Mouse (Mus musculus): ENCODE results near the gene Tbc1d5. TPM values are rescaled to one million over a fixed set of nuclear protein-coding genes. Genes with fewer than 3 reads are reported as not detected.

Gene Tbc1d5
- polyA plus RNA-seq, 1 experiment from 2014 or later, result 13.9 TPM

GRCm38 (mm10) chr17:51016384-51016783 lies 162.8 kb downstream of the Tbc1d5 start:
- ATAC-seq (replicated peaks; ENCODE audit: low FRiP score) (no peak), DNase-seq (ENCODE audit: low spot score) (no peak)
- no peaks in the 10 kb centered on the region for H3K4me1 ChIP-seq (replicated peaks; ENCODE audit: control insufficient read depth, insufficient read depth, low read length)
- no peaks in the 10 kb centered on the region for H3K27me3 ChIP-seq (ENCODE audit: control insufficient read depth, insufficient read depth, low read length)
- H3K9ac ChIP-seq (ENCODE audit: low read length), result no peak overlapping the region
- WGBS, result 56% methylated on average over 2 of the region's 2 CpGs
- H3K4me3 ChIP-seq (ENCODE audit: low read depth, low read length), result no peak overlapping the region
- no peaks in the 10 kb centered on the region for H3K9me3 ChIP-seq (ENCODE audit: control insufficient read depth, low read length)
- no peak overlapping the region for H3K4me2 ChIP-seq (ENCODE audit: low read depth, low read length, severe bottlenecking)
- no peak overlapping the region for H3K27ac ChIP-seq (ENCODE audit: low read depth, low read length)
- no peaks in the 10 kb centered on the region for H3K36me3 ChIP-seq (ENCODE audit: control insufficient read depth, insufficient read depth, low read length)

DNA sequence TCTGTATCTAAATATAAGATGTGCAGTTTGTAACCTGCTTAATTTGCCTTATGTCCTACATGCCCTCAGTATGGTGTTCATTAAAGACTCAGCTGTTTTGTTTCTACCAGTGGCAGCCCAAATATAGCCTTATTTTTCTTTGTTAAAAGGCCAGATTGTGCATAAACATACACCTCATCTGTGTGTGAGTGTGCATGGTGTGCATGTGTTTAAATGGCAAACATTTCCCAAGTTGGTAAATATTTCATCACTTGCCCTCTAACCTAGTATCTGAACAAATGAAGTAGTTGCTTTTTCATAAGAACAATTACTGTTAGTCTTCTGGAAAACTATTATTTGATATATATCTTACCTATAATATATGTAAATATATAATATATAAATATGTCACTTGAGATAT lies 165.2 kb downstream of the Tbc1d5 start:
- Histone ChIP-seq H3K4me1 (replicated peaks; ENCODE audit: control insufficient read depth, insufficient read depth, low read length) (no peaks in the 10 kb centered on the region), H3K36me3 (ENCODE audit: control insufficient read depth, insufficient read depth, low read length) (no peaks in the 10 kb centered on the region), H3K4me2 (ENCODE audit: low read depth, low read length, severe bottlenecking) (no peak overlapping the region), H3K27me3 (ENCODE audit: control insufficient read depth, insufficient read depth, low read length) (no peaks in the 10 kb centered on the region), H3K4me3 (ENCODE audit: low read depth, low read length) (no peak overlapping the region), H3K27ac (ENCODE audit: low read depth, low read length) (no peak overlapping the region), H3K9ac (ENCODE audit: low read length) (no peak overlapping the region), H3K9me3 (ENCODE audit: control insufficient read depth, low read length) (no peaks in the 10 kb centered on the region)
- no peak for DNase-seq (ENCODE audit: low spot score)
- no peak for ATAC-seq (replicated peaks; ENCODE audit: low FRiP score)

GRCm38 (mm10) chr17:51003179-51003578 lies 176.0 kb downstream of the Tbc1d5 start:
- no peak overlapping the region for H3K4me3 ChIP-seq (ENCODE audit: low read depth, low read length)
- no peaks in the 10 kb centered on the region for H3K9me3 ChIP-seq (ENCODE audit: control insufficient read depth, low read length)
- H3K4me2 ChIP-seq (ENCODE audit: low read depth, low read length, severe bottlenecking), result no peak overlapping the region
- no peaks in the 10 kb centered on the region for H3K27me3 ChIP-seq (ENCODE audit: control insufficient read depth, insufficient read depth, low read length)
- DNase-seq (ENCODE audit: low spot score), result no peak
- no peak overlapping the region for H3K9ac ChIP-seq (ENCODE audit: low read length)
- no peak for ATAC-seq (replicated peaks; ENCODE audit: low FRiP score)
- H3K27ac ChIP-seq (ENCODE audit: low read depth, low read length), result no peak overlapping the region
- H3K4me1 ChIP-seq (replicated peaks; ENCODE audit: control insufficient read depth, insufficient read depth, low read length), result no peaks in the 10 kb centered on the region
- H3K36me3 ChIP-seq (ENCODE audit: control insufficient read depth, insufficient read depth, low read length), result no peaks in the 10 kb centered on the region

DNA sequence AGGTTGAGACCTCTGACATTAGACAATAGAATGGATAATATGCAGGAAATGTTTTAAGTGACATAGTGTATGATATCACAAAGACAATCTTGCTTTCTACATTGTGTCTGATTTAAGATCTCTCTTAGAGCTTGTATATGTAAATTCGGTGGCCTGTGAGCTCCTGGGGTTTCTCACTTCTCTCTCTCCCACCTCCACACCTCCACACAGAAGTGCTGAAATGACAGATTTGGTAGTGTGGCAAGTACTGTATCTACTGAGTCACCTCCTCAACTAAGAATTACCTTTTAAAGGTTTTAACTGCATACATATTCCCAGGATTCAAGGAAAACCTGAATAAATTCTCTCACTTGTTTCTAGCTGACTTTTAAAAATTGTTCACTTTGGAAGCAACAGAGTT lies 180.9 kb downstream of the Tbc1d5 start:
- Histone ChIP-seq H3K27me3 (ENCODE audit: control insufficient read depth, insufficient read depth, low read length) (no peaks in the 10 kb centered on the region), H3K27ac (ENCODE audit: low read depth, low read length) (no peak overlapping the region), H3K4me1 (replicated peaks; ENCODE audit: control insufficient read depth, insufficient read depth, low read length) (no peaks in the 10 kb centered on the region), H3K4me2 (ENCODE audit: low read depth, low read length, severe bottlenecking) (no peak overlapping the region), H3K4me3 (ENCODE audit: low read depth, low read length) (no peak overlapping the region), H3K9ac (ENCODE audit: low read length) (no peak overlapping the region), H3K36me3 (ENCODE audit: control insufficient read depth, insufficient read depth, low read length) (no peaks in the 10 kb centered on the region), H3K9me3 (ENCODE audit: control insufficient read depth, low read length) (no peaks in the 10 kb centered on the region)
- no peak for DNase-seq (ENCODE audit: low spot score)
- 72% methylated on average over 1 of the region's 1 CpGs for WGBS
- ATAC-seq (replicated peaks; ENCODE audit: low FRiP score), result no peak

DNA sequence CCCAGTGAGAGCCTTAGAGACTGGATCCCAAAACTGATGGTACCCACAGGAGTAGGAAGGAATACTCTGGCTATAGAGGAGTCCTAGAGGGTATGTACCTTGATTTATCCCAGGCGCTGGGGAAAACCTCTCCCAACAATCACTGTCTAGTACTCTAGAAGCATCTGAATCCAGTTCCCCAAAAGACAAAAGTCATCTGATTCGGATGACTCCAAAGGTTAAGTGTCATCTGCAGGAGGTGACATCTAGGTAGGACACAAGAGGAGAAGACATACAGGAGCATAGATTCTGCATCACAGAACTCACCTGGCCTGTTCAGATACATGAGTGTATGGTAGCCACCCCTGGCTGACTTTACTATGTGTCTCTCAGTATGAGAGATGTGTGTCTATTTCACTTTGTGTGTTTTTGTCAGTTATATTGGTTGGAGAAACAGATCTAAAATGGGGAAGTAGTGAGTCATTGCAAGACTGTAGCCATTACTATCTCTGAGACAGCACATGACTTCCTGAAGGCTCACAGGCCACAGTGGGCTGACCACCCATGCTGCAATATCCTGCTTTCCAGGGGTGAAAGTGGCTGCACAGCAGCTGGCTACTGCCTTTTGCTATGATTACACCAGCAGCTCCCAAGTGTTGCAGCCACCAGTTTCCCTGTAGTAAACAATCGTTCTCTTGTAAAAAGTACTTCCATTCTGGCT lies 185.7 kb downstream of the Tbc1d5 start:
- no peaks in the 10 kb centered on the region for H3K4me1 ChIP-seq (replicated peaks; ENCODE audit: control insufficient read depth, insufficient read depth, low read length)
- ATAC-seq (replicated peaks; ENCODE audit: low FRiP score) (no peak), DNase-seq (ENCODE audit: low spot score) (no peak)
- no peaks in the 10 kb centered on the region for H3K9me3 ChIP-seq (ENCODE audit: control insufficient read depth, low read length)
- 89% methylated on average over 3 of the region's 3 CpGs for WGBS
- H3K9ac ChIP-seq (ENCODE audit: low read length), result no peak overlapping the region
- no peak overlapping the region for H3K4me2 ChIP-seq (ENCODE audit: low read depth, low read length, severe bottlenecking)
- H3K27me3 ChIP-seq (ENCODE audit: control insufficient read depth, insufficient read depth, low read length), result no peaks in the 10 kb centered on the region
- no peak overlapping the region for H3K4me3 ChIP-seq (ENCODE audit: low read depth, low read length)
- H3K36me3 ChIP-seq (ENCODE audit: control insufficient read depth, insufficient read depth, low read length), result no peaks in the 10 kb centered on the region
- H3K27ac ChIP-seq (ENCODE audit: low read depth, low read length), result no peak overlapping the region

DNA sequence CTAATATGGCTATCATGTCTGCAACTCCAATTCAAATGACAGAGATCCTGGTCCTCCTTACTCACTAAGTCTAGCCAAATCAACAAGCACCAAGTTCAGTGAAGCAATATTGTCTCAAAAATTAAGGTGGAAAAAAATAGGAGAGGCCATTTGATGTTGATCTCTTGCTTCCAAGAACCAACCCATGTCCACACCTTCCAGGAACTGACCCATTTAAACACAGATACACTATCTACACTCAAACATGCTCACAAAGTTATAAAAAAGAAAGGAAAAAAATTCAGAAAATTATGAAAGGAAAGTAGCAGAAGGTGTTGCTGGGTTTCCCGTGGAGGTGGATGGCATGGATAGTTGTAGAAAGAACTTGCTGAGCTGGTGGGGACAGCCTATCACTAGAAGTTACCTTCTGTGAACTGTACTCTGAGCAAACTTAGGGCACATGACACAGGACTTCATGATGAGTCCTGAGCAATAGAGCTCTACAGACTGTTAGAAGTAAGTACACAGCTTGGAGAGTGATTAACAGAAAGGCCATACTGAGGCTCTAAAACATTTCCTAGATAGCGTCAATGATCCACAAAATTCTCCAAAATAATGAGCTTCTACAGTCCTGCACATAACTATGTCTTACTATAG lies 188.3 kb downstream of the Tbc1d5 start:
- Histone ChIP-seq H3K36me3 (ENCODE audit: control insufficient read depth, insufficient read depth, low read length) (no peaks in the 10 kb centered on the region), H3K9ac (ENCODE audit: low read length) (no peak overlapping the region), H3K4me3 (ENCODE audit: low read depth, low read length) (no peak overlapping the region), H3K27ac (ENCODE audit: low read depth, low read length) (no peak overlapping the region), H3K4me1 (replicated peaks; ENCODE audit: control insufficient read depth, insufficient read depth, low read length) (no peaks in the 10 kb centered on the region), H3K9me3 (ENCODE audit: control insufficient read depth, low read length) (no peaks in the 10 kb centered on the region), H3K4me2 (ENCODE audit: low read depth, low read length, severe bottlenecking) (no peak overlapping the region), H3K27me3 (ENCODE audit: control insufficient read depth, insufficient read depth, low read length) (no peaks in the 10 kb centered on the region)
- 95% methylated on average over 2 of the region's 2 CpGs for WGBS
- DNase-seq (ENCODE audit: low spot score), result no peak
- ATAC-seq (replicated peaks; ENCODE audit: low FRiP score), result no peak

DNA sequence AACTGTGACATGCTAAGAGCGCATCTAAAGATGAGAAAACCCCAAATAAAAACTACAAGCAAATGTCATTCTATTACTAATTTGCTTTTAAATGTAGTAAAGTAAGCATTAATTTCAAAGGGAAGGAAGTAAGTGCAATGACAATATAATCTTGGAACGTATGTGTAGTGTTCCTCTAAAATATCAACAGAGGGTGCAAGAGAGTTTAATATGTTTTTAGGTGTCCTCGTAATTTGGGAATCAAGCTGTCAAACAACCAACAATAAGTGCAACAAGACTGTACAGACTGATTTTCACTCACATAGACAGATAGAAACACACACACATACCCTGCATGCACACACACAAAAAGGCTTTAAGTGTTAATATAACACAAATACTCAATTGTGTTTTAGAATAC lies 191.2 kb downstream of the Tbc1d5 start:
- no peaks in the 10 kb centered on the region for H3K27me3 ChIP-seq (ENCODE audit: control insufficient read depth, insufficient read depth, low read length)
- no peak overlapping the region for H3K9ac ChIP-seq (ENCODE audit: low read length)
- DNase-seq (ENCODE audit: low spot score), result no peak
- H3K36me3 ChIP-seq (ENCODE audit: control insufficient read depth, insufficient read depth, low read length), result no peaks in the 10 kb centered on the region
- no peak for ATAC-seq (replicated peaks; ENCODE audit: low FRiP score)
- no peak overlapping the region for H3K27ac ChIP-seq (ENCODE audit: low read depth, low read length)
- no peaks in the 10 kb centered on the region for H3K9me3 ChIP-seq (ENCODE audit: control insufficient read depth, low read length)
- 76% methylated on average over 3 of the region's 3 CpGs for WGBS
- no peak overlapping the region for H3K4me3 ChIP-seq (ENCODE audit: low read depth, low read length)
- no peaks in the 10 kb centered on the region for H3K4me1 ChIP-seq (replicated peaks; ENCODE audit: control insufficient read depth, insufficient read depth, low read length)
- H3K4me2 ChIP-seq (ENCODE audit: low read depth, low read length, severe bottlenecking), result no peak overlapping the region

- no peaks in the 10 kb centered on the region for H3K27me3 ChIP-seq (ENCODE audit: control insufficient read depth, insufficient read depth, low read length)
- no peak for ATAC-seq (replicated peaks; ENCODE audit: low FRiP score)
- 83% methylated on average over 5 of the region's 5 CpGs for WGBS
- no peak overlapping the region for H3K4me2 ChIP-seq (ENCODE audit: low read depth, low read length, severe bottlenecking)
- H3K4me1 ChIP-seq (replicated peaks; ENCODE audit: control insufficient read depth, insufficient read depth, low read length), result no peaks in the 10 kb centered on the region
- no peak overlapping the region for H3K4me3 ChIP-seq (ENCODE audit: low read depth, low read length)
- DNase-seq (ENCODE audit: low spot score), result no peak
- H3K36me3 ChIP-seq (ENCODE audit: control insufficient read depth, insufficient read depth, low read length), result no peaks in the 10 kb centered on the region
- no peaks in the 10 kb centered on the region for H3K9me3 ChIP-seq (ENCODE audit: control insufficient read depth, low read length)
- H3K9ac ChIP-seq (ENCODE audit: low read length), result no peak overlapping the region
- H3K27ac ChIP-seq (ENCODE audit: low read depth, low read length), result no peak overlapping the region
Measured at GRCm38 (mm10) chr17:50981933-50982332, 197.2 kb downstream of the Tbc1d5 start.

DNA sequence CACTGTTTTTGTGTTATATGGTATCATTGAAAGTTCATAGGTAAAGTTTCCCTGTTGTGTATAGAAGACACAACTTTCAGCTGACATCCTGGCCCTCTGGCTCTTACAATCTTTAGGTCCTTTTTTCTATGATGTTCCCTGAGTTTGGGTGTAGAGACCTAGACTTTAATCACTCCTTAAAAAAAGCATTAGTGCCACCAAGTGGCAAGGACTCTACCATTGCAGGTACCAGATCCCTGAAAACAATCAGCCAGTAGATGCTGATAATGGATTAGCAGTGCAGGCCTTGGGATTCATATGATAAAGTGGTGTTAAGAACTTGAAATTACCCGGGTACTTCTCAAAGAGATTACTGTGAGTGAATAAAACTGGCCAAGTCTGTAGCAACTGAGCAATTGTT lies 207.0 kb downstream of the Tbc1d5 start:
- no peak for DNase-seq (ENCODE audit: low spot score)
- WGBS, result 23% methylated on average over 1 of the region's 1 CpGs
- no peak overlapping the region for H3K4me3 ChIP-seq (ENCODE audit: low read depth, low read length)

More for the DNA sequence above, 207.0 kb downstream of the Tbc1d5 start:
- Histone ChIP-seq H3K9me3 (ENCODE audit: control insufficient read depth, low read length) (no peaks in the 10 kb centered on the region), H3K4me2 (ENCODE audit: low read depth, low read length, severe bottlenecking) (no peak overlapping the region), H3K9ac (ENCODE audit: low read length) (no peak overlapping the region), H3K4me1 (replicated peaks; ENCODE audit: control insufficient read depth, insufficient read depth, low read length) (no peaks in the 10 kb centered on the region), H3K36me3 (ENCODE audit: control insufficient read depth, insufficient read depth, low read length) (no peaks in the 10 kb centered on the region), H3K27ac (ENCODE audit: low read depth, low read length) (no peak overlapping the region), H3K27me3 (ENCODE audit: control insufficient read depth, insufficient read depth, low read length) (no peaks in the 10 kb centered on the region)
- no peak for ATAC-seq (replicated peaks; ENCODE audit: low FRiP score)

All from forebrain, embryonic 11.5 days (tissue).